Mouse (Mus musculus): ENCODE data around the gene Olfr1472. TPM values are rescaled to one million over a fixed set of nuclear protein-coding genes. Genes with fewer than 3 reads are reported as not detected.

Olfr1472 gene
- polyA plus RNA-seq (2014; fragmentation: Illumina TruSeq; extraction: RNeasy Lipid Tissue Mini Kit (QIAGEN cat#74804); ENCODE audit: low replicate concordance): not detected

DNA sequence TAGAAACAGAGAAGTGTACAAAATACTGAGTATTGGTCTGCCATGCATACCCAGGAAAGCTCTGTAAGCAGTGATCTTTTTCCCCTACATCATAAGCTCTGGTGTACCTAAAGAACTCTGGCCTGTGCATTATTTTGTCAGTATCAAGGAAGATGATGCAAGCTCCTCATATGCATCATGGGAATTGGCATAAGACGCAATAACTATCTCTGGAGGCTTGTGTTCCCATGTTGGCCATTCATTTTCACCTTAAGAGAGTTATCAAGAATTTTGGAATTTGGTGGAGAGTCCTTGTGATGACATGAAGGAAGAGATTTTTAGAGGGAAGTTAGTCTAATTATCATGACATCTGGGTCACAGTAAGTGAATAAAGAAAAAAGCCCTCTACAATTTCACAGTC, at the start of gene Olfr1472:
Olfr1472 (minus strand) TSS at position 101 of the 400 bp plus-strand sequence.

GRCm38 (mm10) chr19:13500246-13500645, 44.4 kb upstream of the Olfr1472 start, which contains the start of gene Olfr1477:
Olfr1477 (plus strand) TSS chr19:13500546.

GRCm38 (mm10) chr19:13480096-13480495, 24.2 kb upstream of the Olfr1472 start, which contains the start of gene Olfr1475:
Olfr1475 (minus strand) TSS chr19:13480196.

GRCm38 (mm10) chr19:13469265-13469664, 13.4 kb upstream of the Olfr1472 start, which contains the start of gene Olfr1474:
Olfr1474 (plus strand) TSS chr19:13469565.

GRCm38 (mm10) chr19:13443109-13443508, 12.8 kb downstream of the Olfr1472 start, which contains the start of gene Olfr1471:
Olfr1471 (plus strand) TSS chr19:13443409.

GRCm38 (mm10) chr19:13407549-13407948, 48.3 kb downstream of the Olfr1472 start, which contains the start of gene Olfr1469:
Olfr1469 (plus strand) TSS chr19:13407849.

Other genes with a start within 250 kb of the Olfr1472 start
- not detected for gene Olfr1463, start 224.8 kb downstream of the Olfr1472 start, polyA plus RNA-seq (2014; fragmentation: Illumina TruSeq; extraction: RNeasy Lipid Tissue Mini Kit (QIAGEN cat#74804); ENCODE audit: low replicate concordance)
- not detected for gene Olfr1465, start 140.5 kb downstream of the Olfr1472 start, polyA plus RNA-seq (2014; fragmentation: Illumina TruSeq; extraction: RNeasy Lipid Tissue Mini Kit (QIAGEN cat#74804); ENCODE audit: low replicate concordance)
- gene Olfr1466, start 117.2 kb downstream of the Olfr1472 start, polyA plus RNA-seq (2014; fragmentation: Illumina TruSeq; extraction: RNeasy Lipid Tissue Mini Kit (QIAGEN cat#74804); ENCODE audit: low replicate concordance): not detected
- gene Olfr1467, start 93.8 kb downstream of the Olfr1472 start, polyA plus RNA-seq (2014; fragmentation: Illumina TruSeq; extraction: RNeasy Lipid Tissue Mini Kit (QIAGEN cat#74804); ENCODE audit: low replicate concordance): not detected
- gene Olfr1469, start 48.2 kb downstream of the Olfr1472 start, polyA plus RNA-seq (2014; fragmentation: Illumina TruSeq; extraction: RNeasy Lipid Tissue Mini Kit (QIAGEN cat#74804); ENCODE audit: low replicate concordance): not detected
- not detected for gene Olfr1471, start 12.7 kb downstream of the Olfr1472 start, polyA plus RNA-seq (2014; fragmentation: Illumina TruSeq; extraction: RNeasy Lipid Tissue Mini Kit (QIAGEN cat#74804); ENCODE audit: low replicate concordance)
- not detected for gene Olfr1474, start 13.5 kb upstream of the Olfr1472 start, polyA plus RNA-seq (2014; fragmentation: Illumina TruSeq; extraction: RNeasy Lipid Tissue Mini Kit (QIAGEN cat#74804); ENCODE audit: low replicate concordance)
- gene Olfr1475, start 24.1 kb upstream of the Olfr1472 start, polyA plus RNA-seq (2014; fragmentation: Illumina TruSeq; extraction: RNeasy Lipid Tissue Mini Kit (QIAGEN cat#74804); ENCODE audit: low replicate concordance): not detected
- gene Olfr1477, start 44.5 kb upstream of the Olfr1472 start, polyA plus RNA-seq (2014; fragmentation: Illumina TruSeq; extraction: RNeasy Lipid Tissue Mini Kit (QIAGEN cat#74804); ENCODE audit: low replicate concordance): not detected
- gene Olfr1480, start 71.8 kb upstream of the Olfr1472 start, polyA plus RNA-seq (2014; fragmentation: Illumina TruSeq; extraction: RNeasy Lipid Tissue Mini Kit (QIAGEN cat#74804); ENCODE audit: low replicate concordance): not detected
- gene Olfr1484, start 127.4 kb upstream of the Olfr1472 start, polyA plus RNA-seq (2014; fragmentation: Illumina TruSeq; extraction: RNeasy Lipid Tissue Mini Kit (QIAGEN cat#74804); ENCODE audit: low replicate concordance): not detected
- gene Olfr1487, start 161.3 kb upstream of the Olfr1472 start, polyA plus RNA-seq (2014; fragmentation: Illumina TruSeq; extraction: RNeasy Lipid Tissue Mini Kit (QIAGEN cat#74804); ENCODE audit: low replicate concordance): not detected
- gene Olfr1489, start 175.5 kb upstream of the Olfr1472 start, polyA plus RNA-seq (2014; fragmentation: Illumina TruSeq; extraction: RNeasy Lipid Tissue Mini Kit (QIAGEN cat#74804); ENCODE audit: low replicate concordance): not detected
- gene Olfr1490, start 195.0 kb upstream of the Olfr1472 start, polyA plus RNA-seq (2014; fragmentation: Illumina TruSeq; extraction: RNeasy Lipid Tissue Mini Kit (QIAGEN cat#74804); ENCODE audit: low replicate concordance): not detected
- gene Olfr1491, start 241.2 kb upstream of the Olfr1472 start, polyA plus RNA-seq (2014; fragmentation: Illumina TruSeq; extraction: RNeasy Lipid Tissue Mini Kit (QIAGEN cat#74804); ENCODE audit: low replicate concordance): not detected

Data from small intestine, adult 10 weeks (tissue).